Mouse (Mus musculus): ENCODE measurements around the gene Drosha. TPM values are rescaled to one million over a fixed set of nuclear protein-coding genes. Genes with fewer than 3 reads are reported as not detected.

Drosha gene
- total and polyA plus RNA-seq, 2 experiments = 3.2 to 3.4 TPM

- H3K9ac ChIP-seq (ENCODE audit: low read depth, low read length) = no peak overlapping the region
- H3K4me1 ChIP-seq (ENCODE audit: control insufficient read depth, insufficient read depth, low read length) = no peaks in the 10 kb centered on the region
- 95% methylated on average over 4 of the region's 4 CpGs for WGBS
- no peak overlapping the region for H3K27ac ChIP-seq (replicated peaks; ENCODE audit: insufficient read depth, low read depth, low read length)
- H3K27me3 ChIP-seq (ENCODE audit: control insufficient read depth, insufficient read depth, low read length) = no peaks in the 10 kb centered on the region
- DNase-seq (ENCODE audit: extremely low read depth, low read depth, low spot score) = no peak
- H3K4me3 ChIP-seq (ENCODE audit: insufficient read depth, low read depth, low read length) = no peak overlapping the region
- no peak for TF ChIP-seq POLR2A (IDR thresholded peaks at IDR 0.05; ENCODE audit: extremely low read depth, insufficient read depth, low read length)
- TF ChIP-seq CTCF (IDR thresholded peaks at IDR 0.05; ENCODE audit: low read depth, low read length) = no peak
- no peaks in the 10 kb centered on the region for H3K79me2 ChIP-seq (ENCODE audit: control insufficient read depth, insufficient read depth, low read length)
- no peaks in the 10 kb centered on the region for H3K36me3 ChIP-seq (ENCODE audit: control insufficient read depth, insufficient read depth, low read length)
Measured at GRCm38 (mm10) chr15:12942424-12942823, 117.8 kb downstream of the Drosha start.

GRCm38 (mm10) chr15:12958051-12958450 is 133.4 kb downstream of the Drosha start:
- WGBS = 72% methylated on average over 5 of the region's 5 CpGs

GRCm38 (mm10) chr15:12962179-12962578 is 137.6 kb downstream of the Drosha start:
- Histone ChIP-seq H3K36me3 (ENCODE audit: control insufficient read depth, insufficient read depth, low read length) (no peaks in the 10 kb centered on the region), H3K4me1 (ENCODE audit: control insufficient read depth, insufficient read depth, low read length) (no peaks in the 10 kb centered on the region), H3K27ac (replicated peaks; ENCODE audit: insufficient read depth, low read depth, low read length) (no peak overlapping the region), H3K4me3 (ENCODE audit: insufficient read depth, low read depth, low read length) (no peak overlapping the region), H3K27me3 (ENCODE audit: control insufficient read depth, insufficient read depth, low read length) (no peaks in the 10 kb centered on the region), H3K9ac (ENCODE audit: low read depth, low read length) (no peak overlapping the region), H3K79me2 (ENCODE audit: control insufficient read depth, insufficient read depth, low read length) (no peaks in the 10 kb centered on the region)
- 82% methylated on average over 10 of the region's 10 CpGs for WGBS
- TF ChIP-seq CTCF (IDR thresholded peaks at IDR 0.05; ENCODE audit: low read depth, low read length) (no peak), POLR2A (IDR thresholded peaks at IDR 0.05; ENCODE audit: extremely low read depth, insufficient read depth, low read length) (no peak)
- no peak for DNase-seq (ENCODE audit: extremely low read depth, low read depth, low spot score)

More at GRCm38 (mm10) chr15:12958051-12958450, 133.4 kb downstream of the Drosha start:
- no peaks in the 10 kb centered on the region for H3K4me1 ChIP-seq (ENCODE audit: control insufficient read depth, insufficient read depth, low read length)
- no peaks in the 10 kb centered on the region for H3K79me2 ChIP-seq (ENCODE audit: control insufficient read depth, insufficient read depth, low read length)
- no peaks in the 10 kb centered on the region for H3K27me3 ChIP-seq (ENCODE audit: control insufficient read depth, insufficient read depth, low read length)
- no peak for DNase-seq (ENCODE audit: extremely low read depth, low read depth, low spot score)
- H3K36me3 ChIP-seq (ENCODE audit: control insufficient read depth, insufficient read depth, low read length) = no peaks in the 10 kb centered on the region
- no peak overlapping the region for H3K27ac ChIP-seq (replicated peaks; ENCODE audit: insufficient read depth, low read depth, low read length)
- TF ChIP-seq CTCF (IDR thresholded peaks at IDR 0.05; ENCODE audit: low read depth, low read length) (no peak), POLR2A (IDR thresholded peaks at IDR 0.05; ENCODE audit: extremely low read depth, insufficient read depth, low read length) (no peak)
- H3K4me3 ChIP-seq (ENCODE audit: insufficient read depth, low read depth, low read length) = no peak overlapping the region
- no peak overlapping the region for H3K9ac ChIP-seq (ENCODE audit: low read depth, low read length)

- 85% methylated on average over 5 of the region's 5 CpGs for WGBS
Measured at GRCm38 (mm10) chr15:12965209-12965608, 140.6 kb downstream of the Drosha start.

GRCm38 (mm10) chr15:12968815-12969214 is 144.2 kb downstream of the Drosha start:
- Histone ChIP-seq H3K27me3 (ENCODE audit: control insufficient read depth, insufficient read depth, low read length) (no peaks in the 10 kb centered on the region), H3K4me3 (ENCODE audit: insufficient read depth, low read depth, low read length) (no peak overlapping the region), H3K79me2 (ENCODE audit: control insufficient read depth, insufficient read depth, low read length) (no peaks in the 10 kb centered on the region), H3K4me1 (ENCODE audit: control insufficient read depth, insufficient read depth, low read length) (no peaks in the 10 kb centered on the region), H3K36me3 (ENCODE audit: control insufficient read depth, insufficient read depth, low read length) (no peaks in the 10 kb centered on the region), H3K9ac (ENCODE audit: low read depth, low read length) (no peak overlapping the region), H3K27ac (replicated peaks; ENCODE audit: insufficient read depth, low read depth, low read length) (no peak overlapping the region)
- DNase-seq (ENCODE audit: extremely low read depth, low read depth, low spot score) = no peak
- 80% methylated on average over 8 of the region's 8 CpGs for WGBS
- TF ChIP-seq POLR2A (IDR thresholded peaks at IDR 0.05; ENCODE audit: extremely low read depth, insufficient read depth, low read length) (no peak), CTCF (IDR thresholded peaks at IDR 0.05; ENCODE audit: low read depth, low read length) (no peak)

More at GRCm38 (mm10) chr15:12965209-12965608, 140.6 kb downstream of the Drosha start:
- H3K4me1 ChIP-seq (ENCODE audit: control insufficient read depth, insufficient read depth, low read length) = no peaks in the 10 kb centered on the region
- H3K9ac ChIP-seq (ENCODE audit: low read depth, low read length) = no peak overlapping the region
- H3K27ac ChIP-seq (replicated peaks; ENCODE audit: insufficient read depth, low read depth, low read length) = no peak overlapping the region
- no peaks in the 10 kb centered on the region for H3K79me2 ChIP-seq (ENCODE audit: control insufficient read depth, insufficient read depth, low read length)
- H3K36me3 ChIP-seq (ENCODE audit: control insufficient read depth, insufficient read depth, low read length) = no peaks in the 10 kb centered on the region
- DNase-seq (ENCODE audit: extremely low read depth, low read depth, low spot score) = no peak
- H3K4me3 ChIP-seq (ENCODE audit: insufficient read depth, low read depth, low read length) = no peak overlapping the region
- TF ChIP-seq POLR2A (IDR thresholded peaks at IDR 0.05; ENCODE audit: extremely low read depth, insufficient read depth, low read length) (no peak), CTCF (IDR thresholded peaks at IDR 0.05; ENCODE audit: low read depth, low read length) (no peak)
- H3K27me3 ChIP-seq (ENCODE audit: control insufficient read depth, insufficient read depth, low read length) = no peaks in the 10 kb centered on the region

GRCm38 (mm10) chr15:12972441-12972840 is 147.8 kb downstream of the Drosha start:
- H3K4me3 ChIP-seq (ENCODE audit: insufficient read depth, low read depth, low read length) = no peak overlapping the region

More at GRCm38 (mm10) chr15:12972441-12972840, 147.8 kb downstream of the Drosha start:
- Histone ChIP-seq H3K27ac (replicated peaks; ENCODE audit: insufficient read depth, low read depth, low read length) (no peak overlapping the region), H3K4me1 (ENCODE audit: control insufficient read depth, insufficient read depth, low read length) (no peaks in the 10 kb centered on the region), H3K36me3 (ENCODE audit: control insufficient read depth, insufficient read depth, low read length) (no peaks in the 10 kb centered on the region), H3K9ac (ENCODE audit: low read depth, low read length) (no peak overlapping the region), H3K79me2 (ENCODE audit: control insufficient read depth, insufficient read depth, low read length) (no peaks in the 10 kb centered on the region), H3K27me3 (ENCODE audit: control insufficient read depth, insufficient read depth, low read length) (no peaks in the 10 kb centered on the region)
- no peak for TF ChIP-seq CTCF (IDR thresholded peaks at IDR 0.05; ENCODE audit: low read depth, low read length)
- no peak for TF ChIP-seq POLR2A (IDR thresholded peaks at IDR 0.05; ENCODE audit: extremely low read depth, insufficient read depth, low read length)
- 88% methylated on average over 8 of the region's 8 CpGs for WGBS
- DNase-seq (ENCODE audit: extremely low read depth, low read depth, low spot score) = no peak

Other genes with a start within 250 kb of the Drosha start
- gene Pdzd2, start 84.9 kb upstream of the Drosha start, total RNA-seq (2014; rRNA removed) = 0.74 and 1.1 TPM in 2 replicates
- gene Pdzd2, start 84.9 kb upstream of the Drosha start, polyA plus RNA-seq (2012; rRNA removed) = 0.11 and 0.16 TPM in 2 replicates
- 9.8 and 10.0 TPM in 2 replicates for gene 6030458C11Rik, start 166 bp upstream of the Drosha start, total RNA-seq (2014; rRNA removed)
- 5.6 and 6.0 TPM in 2 replicates for gene 6030458C11Rik, start 166 bp upstream of the Drosha start, polyA plus RNA-seq (2012; rRNA removed)

All from liver, adult 2 months (tissue).